Mouse (Mus musculus): ENCODE measurements around the gene Fcgr4. TPM values are rescaled to one million over a fixed set of nuclear protein-coding genes. Genes with fewer than 3 reads are reported as not detected.
A peak's percentile ranks its signal among the peaks of the same experiment; 100 is the strongest.
"Not testable (repeated sequence)": the region's sequence is repeated elsewhere in the genome, so short reads cannot be mapped to it uniquely, and the experiment has no call there.

Gene Fcgr4
- polyA plus RNA-seq, 1 experiment from 2014 or later: 1.7 TPM

DNA sequence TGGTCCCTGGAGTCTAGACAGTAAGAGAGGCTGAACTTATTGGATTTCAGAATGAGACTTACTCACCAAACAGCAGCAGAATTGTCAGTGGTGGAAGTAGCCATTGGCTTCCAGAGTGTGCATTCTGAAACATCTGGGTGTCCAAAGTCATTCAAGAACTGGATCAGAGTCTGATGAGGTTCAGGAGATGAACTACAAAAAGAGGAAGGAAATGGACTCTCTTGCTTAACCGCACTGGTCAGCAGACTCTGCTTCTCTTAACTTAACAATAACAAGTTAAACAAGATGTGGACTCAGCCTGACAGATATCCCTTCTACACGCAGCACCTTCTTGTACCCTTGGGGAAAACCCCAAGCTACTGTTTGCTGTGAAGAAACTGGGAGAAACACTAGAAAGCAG lies 40.5 kb downstream of the Fcgr4 start:
- 61% methylated on average over 2 of the region's 2 CpGs for WGBS
- no peak overlapping the region for H3K9ac ChIP-seq
- ATAC-seq (ENCODE audit: insufficient read depth, low FRiP score, low read depth): no peak
- no peaks in the 10 kb centered on the region for H3K36me3 ChIP-seq
- H3K27me3 ChIP-seq (replicated peaks): peaks cover 4% of the 10 kb centered on the region; the same call in 1 of the 2 replicates
- H3K4me2 ChIP-seq: no peak overlapping the region
- no peak overlapping the region for H3K27ac ChIP-seq
- H3K4me3 ChIP-seq (replicated peaks): no peak overlapping the region
- no peaks in the 10 kb centered on the region for H3K9me3 ChIP-seq
- no peaks in the 10 kb centered on the region for H3K4me1 ChIP-seq

DNA sequence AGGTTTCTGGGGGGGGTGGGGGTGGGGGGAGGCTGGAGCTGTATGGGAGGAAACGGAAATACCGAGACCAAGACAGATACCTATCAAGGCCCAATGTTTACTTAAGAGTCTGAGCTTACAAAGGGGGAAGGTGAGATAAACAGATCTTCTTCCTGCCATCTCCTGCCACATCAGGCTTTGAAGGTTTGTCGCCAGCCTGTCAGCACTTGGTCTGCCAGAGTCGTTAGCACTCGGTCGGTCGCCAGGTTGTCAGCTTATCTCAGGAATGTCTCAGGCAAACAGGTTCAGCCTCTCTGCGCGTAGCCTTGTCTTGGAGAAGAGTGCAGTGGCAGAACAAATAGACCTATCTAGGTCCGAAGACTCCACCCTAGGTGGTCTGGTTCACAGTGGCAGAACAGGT lies 41.7 kb downstream of the Fcgr4 start:
- Histone ChIP-seq H3K9ac (no peak overlapping the region), H3K4me3 (replicated peaks) (no peak overlapping the region), H3K4me2 (peak overlapping the region; percentile 15; the same call in 1 of the 2 replicates), H3K36me3 (no peaks in the 10 kb centered on the region), H3K27me3 (replicated peaks) (peaks cover 10% of the 10 kb centered on the region), H3K27ac (0 out of 2 replicates have a peak overlapping the region, but pooled peaks have one; percentile 26), H3K9me3 (no peaks in the 10 kb centered on the region), H3K4me1 (peaks cover 6% of the 10 kb centered on the region)
- WGBS: 21% methylated on average over 10 of the region's 10 CpGs
- ATAC-seq (ENCODE audit: insufficient read depth, low FRiP score, low read depth): no peak

DNA sequence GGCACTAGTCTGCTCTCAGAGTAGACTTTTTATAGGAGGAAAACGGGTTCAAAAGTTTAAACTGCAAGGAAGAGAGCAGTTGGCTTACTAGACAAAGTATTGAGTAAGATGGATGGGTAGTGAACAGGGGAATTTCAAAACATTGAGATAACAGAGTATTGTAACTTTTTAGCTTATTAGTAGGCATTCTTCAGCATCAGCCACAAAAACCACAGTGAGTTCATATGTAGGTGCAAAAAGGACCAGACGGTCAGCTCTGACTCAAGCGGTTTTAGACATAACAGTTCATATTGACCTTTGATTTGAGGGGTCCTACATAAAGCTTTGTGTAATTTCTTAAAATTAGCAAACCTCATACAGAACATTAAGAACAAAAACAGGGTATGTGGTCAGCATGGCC lies 42.8 kb downstream of the Fcgr4 start:
- peaks cover 16% of the 10 kb centered on the region for H3K27me3 ChIP-seq (replicated peaks)
- no peak overlapping the region for H3K9ac ChIP-seq
- H3K9me3 ChIP-seq: no peaks in the 10 kb centered on the region
- H3K4me2 ChIP-seq: no peak overlapping the region
- no peak for ATAC-seq (ENCODE audit: insufficient read depth, low FRiP score, low read depth)
- WGBS: 64% methylated on average over 3 of the region's 3 CpGs
- peaks cover 6% of the 10 kb centered on the region for H3K4me1 ChIP-seq
- no peak overlapping the region for H3K4me3 ChIP-seq (replicated peaks)
- H3K36me3 ChIP-seq: no peaks in the 10 kb centered on the region
- H3K27ac ChIP-seq: no peak overlapping the region

DNA sequence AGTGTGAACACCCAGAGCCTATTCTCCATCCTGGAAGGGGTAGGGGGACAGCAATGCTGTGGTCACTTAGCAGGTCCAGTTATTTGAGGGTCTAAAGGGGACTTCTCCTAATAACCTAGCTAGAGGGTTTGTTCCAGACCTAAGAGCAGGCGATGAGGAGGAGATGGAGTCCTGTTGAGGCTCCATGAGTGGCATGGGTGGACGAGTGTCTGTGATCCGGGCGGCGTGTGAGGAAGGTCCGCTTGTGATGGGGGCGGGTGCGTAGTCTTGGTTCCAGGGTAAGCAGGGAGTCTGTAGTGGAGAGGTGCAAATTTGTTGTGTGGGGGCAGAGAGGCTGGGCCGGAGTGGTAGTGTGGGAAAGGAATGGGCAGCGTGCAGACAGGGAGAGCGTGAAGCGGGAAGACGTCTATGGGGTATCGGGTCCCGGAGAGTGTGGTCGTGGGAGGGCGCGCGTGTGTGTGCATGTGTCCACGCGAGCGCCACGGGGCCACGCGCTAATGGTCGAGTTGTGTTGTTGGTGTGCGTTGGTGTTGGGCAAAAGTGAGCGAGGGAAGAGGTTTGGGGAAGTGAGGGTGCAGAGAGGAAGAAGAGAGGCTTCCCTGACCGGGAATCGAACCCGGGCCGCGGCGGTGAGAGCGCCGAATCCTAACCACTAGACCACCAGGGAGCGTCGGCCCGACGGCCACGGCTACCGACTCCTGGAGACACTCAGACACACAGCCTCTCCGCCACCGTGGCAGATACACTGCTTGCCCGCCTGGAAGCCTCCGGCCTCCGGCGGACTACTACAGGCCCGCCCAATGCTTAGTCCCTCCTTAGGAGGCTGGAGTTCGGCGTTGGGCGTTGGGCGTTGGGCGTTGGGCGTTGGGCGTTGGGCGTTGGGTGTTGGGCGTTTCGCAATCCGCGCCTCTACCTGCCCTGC lies 45.1 kb downstream of the Fcgr4 start:
- Histone ChIP-seq H3K27me3 (replicated peaks) (peaks cover 20% of the 10 kb centered on the region), H3K4me2 (peak overlapping the region; percentile 50), H3K4me3 (replicated peaks) (peak overlapping the region; percentile 35)
- not testable (repeated sequence) for H3K36me3 ChIP-seq, H3K9me3 ChIP-seq, H3K4me1 ChIP-seq, H3K27ac ChIP-seq, H3K9ac ChIP-seq
- peak; percentile 72 for ATAC-seq (ENCODE audit: insufficient read depth, low FRiP score, low read depth)
- 9% methylated on average over 41 of the region's 61 CpGs for WGBS

DNA sequence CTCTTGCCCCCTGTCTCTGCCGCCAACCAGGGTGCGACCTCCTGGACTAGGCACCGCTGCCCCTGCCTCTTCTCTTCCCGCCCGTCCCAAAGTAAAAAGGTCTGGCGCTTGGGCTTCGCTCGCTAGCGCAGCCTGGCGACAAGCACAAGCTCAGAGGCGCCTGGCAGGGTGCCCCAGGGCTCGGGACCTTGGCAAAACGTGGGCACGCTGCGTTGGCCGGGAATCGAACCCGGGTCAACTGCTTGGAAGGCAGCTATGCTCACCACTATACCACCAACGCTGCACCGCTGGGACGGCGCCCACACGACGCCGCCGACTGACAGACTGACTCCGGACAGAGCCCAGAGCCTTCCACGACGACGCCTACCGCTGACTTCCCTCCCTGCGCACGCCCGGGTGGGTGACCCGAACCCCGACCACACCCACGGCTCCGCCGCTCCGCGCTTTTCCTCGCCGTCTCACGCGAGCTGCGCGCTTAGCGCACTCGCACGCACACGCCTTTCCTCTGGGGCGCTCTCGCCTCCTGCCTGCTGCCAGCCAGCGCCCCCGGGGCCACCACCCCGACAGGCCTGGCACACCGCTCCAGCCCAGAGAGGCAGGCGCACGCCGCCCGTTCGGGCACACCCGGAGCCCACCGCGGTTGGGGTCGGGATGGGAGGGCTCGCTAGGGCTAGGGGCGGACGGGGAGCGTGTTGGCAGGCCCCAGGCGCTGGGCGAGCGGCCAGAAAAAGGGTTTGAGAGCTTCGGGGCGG lies 45.9 kb downstream of the Fcgr4 start, which contains the start of gene Fcgr3:
Gene Fcgr3 (minus strand): TSS at position 445 of the 752 bp plus-strand sequence.
- not testable (repeated sequence) for H3K36me3 ChIP-seq, H3K9ac ChIP-seq, H3K4me1 ChIP-seq, H3K9me3 ChIP-seq, H3K27ac ChIP-seq
- peak; percentile 62 for ATAC-seq (ENCODE audit: insufficient read depth, low FRiP score, low read depth)
- 1% methylated on average over 47 of the region's 75 CpGs for WGBS
- H3K27me3 ChIP-seq (replicated peaks): peaks cover 24% of the 10 kb centered on the region
- H3K4me2 ChIP-seq: peak within 1 kb of the TSS; percentile 50
- peak within 1 kb of the TSS; percentile 35 for H3K4me3 ChIP-seq (replicated peaks)

DNA sequence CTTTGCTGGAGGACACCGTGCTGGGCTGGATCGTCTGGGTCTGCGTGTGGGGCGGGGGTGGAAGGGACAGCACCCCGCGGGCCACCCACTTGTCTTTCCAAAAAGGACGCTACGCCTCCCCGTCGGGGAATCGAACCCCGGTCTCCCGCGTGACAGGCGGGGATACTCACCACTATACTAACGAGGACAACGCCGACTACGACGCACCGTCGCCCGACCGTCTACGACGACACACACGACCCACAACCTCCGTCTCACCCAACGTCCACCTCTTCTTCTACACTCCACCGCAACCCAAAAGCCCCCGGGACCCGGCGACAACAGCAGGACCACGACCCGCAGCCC lies 46.5 kb downstream of the Fcgr4 start:
- Histone ChIP-seq H3K27me3 (replicated peaks) (peaks cover 25% of the 10 kb centered on the region), H3K4me3 (replicated peaks) (peak overlapping the region; percentile 35), H3K4me2 (peak overlapping the region; percentile 50)
- H3K27ac ChIP-seq, H3K9me3 ChIP-seq, H3K4me1 ChIP-seq, H3K9ac ChIP-seq, H3K36me3 ChIP-seq: not testable (repeated sequence)
- ATAC-seq (ENCODE audit: insufficient read depth, low FRiP score, low read depth): peak; percentile 27
- WGBS: under 1% methylated on average over 25 of the region's 35 CpGs

DNA sequence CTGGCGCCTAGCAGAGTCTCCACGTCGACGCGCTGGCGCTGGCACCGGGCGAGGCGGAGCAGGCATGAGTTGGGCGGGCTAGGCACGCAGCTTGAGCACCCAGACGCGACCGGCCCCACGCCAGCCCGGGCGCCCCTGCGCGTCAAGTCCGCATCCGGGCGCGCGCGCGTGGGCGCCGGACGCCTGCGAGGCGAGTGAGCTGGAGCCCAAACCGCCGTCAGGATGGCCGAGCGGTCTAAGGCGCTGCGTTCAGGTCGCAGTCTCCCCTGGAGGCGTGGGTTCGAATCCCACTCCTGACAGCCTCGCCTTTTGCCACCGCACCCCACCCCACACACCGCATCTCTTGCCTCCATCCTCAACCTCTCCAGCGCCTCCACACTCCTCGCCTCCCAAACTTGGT lies 47.0 kb downstream of the Fcgr4 start:
- H3K4me3 ChIP-seq (replicated peaks): peak overlapping the region; percentile 30
- 6% methylated on average over 31 of the region's 45 CpGs for WGBS
- not testable (repeated sequence) for H3K9me3 ChIP-seq, H3K36me3 ChIP-seq, H3K9ac ChIP-seq, H3K27ac ChIP-seq, H3K4me1 ChIP-seq
- peaks cover 26% of the 10 kb centered on the region for H3K27me3 ChIP-seq (replicated peaks)
- peak overlapping the region; percentile 49 for H3K4me2 ChIP-seq
- 0 out of 2 replicates have a peak, but pooled peaks have one; percentile 2 for ATAC-seq (ENCODE audit: insufficient read depth, low FRiP score, low read depth)

DNA sequence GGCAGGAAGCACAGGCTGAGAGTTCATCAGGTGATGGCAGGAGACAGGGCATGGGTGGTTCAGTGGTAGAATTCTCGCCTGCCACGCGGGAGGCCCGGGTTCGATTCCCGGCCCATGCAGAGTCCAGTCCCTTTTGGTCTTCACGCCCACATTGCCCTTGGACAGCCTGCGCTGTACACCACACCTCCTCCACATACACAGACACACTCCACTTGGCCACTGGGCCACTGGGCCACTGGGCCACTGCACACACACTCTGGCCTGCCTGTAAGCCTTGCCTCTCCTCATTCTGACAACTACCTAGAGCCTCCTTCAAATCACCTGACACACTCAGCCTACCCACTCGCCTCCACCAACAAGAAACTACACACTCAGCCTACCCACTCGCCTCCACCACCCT lies 47.9 kb downstream of the Fcgr4 start:
- peaks cover 29% of the 10 kb centered on the region for H3K27me3 ChIP-seq (replicated peaks)
- H3K4me1 ChIP-seq; H3K9me3 ChIP-seq; H3K4me3 ChIP-seq (replicated peaks); H3K9ac ChIP-seq; H3K36me3 ChIP-seq; H3K27ac ChIP-seq; H3K4me2 ChIP-seq: not testable (repeated sequence)
- 16% methylated on average over 4 of the region's 10 CpGs for WGBS
- peak; percentile 49 for ATAC-seq (ENCODE audit: insufficient read depth, low FRiP score, low read depth)

DNA sequence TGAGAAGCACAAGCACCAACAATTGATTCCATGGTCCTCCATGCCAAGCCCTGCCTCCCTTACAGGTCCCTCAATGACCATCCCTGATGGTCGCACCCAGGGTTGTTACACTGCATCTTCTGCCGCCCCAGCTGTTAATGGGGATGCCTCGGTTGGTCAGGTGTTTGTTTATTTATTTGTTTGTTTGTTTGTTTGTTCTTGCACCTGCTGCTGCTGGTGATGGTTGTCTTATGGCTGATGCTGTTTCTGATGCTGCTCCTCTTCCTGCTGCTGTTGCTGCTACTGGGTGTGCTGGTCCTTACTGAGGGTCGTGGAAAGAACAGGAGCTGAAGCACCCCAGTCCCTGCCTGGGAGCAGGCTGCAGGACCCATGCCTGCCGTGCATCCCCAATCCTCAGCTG lies 49.2 kb downstream of the Fcgr4 start:
- H3K27ac ChIP-seq; H3K4me2 ChIP-seq; H3K9ac ChIP-seq; H3K36me3 ChIP-seq; ATAC-seq (ENCODE audit: insufficient read depth, low FRiP score, low read depth); H3K4me3 ChIP-seq (replicated peaks); H3K4me1 ChIP-seq; H3K9me3 ChIP-seq: not testable (repeated sequence)
- 49% methylated on average over 5 of the region's 5 CpGs for WGBS
- peaks cover 29% of the 10 kb centered on the region for H3K27me3 ChIP-seq (replicated peaks)

DNA sequence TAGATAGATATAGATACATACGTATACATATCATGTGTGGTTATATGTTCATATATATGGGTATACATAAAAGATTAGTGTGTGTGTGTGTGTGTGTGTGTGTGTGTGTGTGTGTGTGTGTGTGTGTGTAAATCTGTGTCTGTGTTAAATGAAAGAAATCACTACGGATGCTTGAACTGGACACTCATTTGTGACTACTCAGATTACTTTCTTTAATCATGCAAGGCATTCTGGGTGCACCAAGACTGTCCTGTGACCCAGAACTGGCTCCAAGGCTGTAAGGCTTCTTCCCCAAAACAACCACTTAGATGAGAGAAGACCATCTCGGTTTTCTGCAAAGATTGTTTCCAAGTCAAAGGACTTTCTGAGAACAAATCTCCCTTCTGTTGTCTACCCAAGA lies 50.8 kb downstream of the Fcgr4 start:
- H3K4me3 ChIP-seq (replicated peaks); ATAC-seq (ENCODE audit: insufficient read depth, low FRiP score, low read depth): not testable (repeated sequence)

DNA sequence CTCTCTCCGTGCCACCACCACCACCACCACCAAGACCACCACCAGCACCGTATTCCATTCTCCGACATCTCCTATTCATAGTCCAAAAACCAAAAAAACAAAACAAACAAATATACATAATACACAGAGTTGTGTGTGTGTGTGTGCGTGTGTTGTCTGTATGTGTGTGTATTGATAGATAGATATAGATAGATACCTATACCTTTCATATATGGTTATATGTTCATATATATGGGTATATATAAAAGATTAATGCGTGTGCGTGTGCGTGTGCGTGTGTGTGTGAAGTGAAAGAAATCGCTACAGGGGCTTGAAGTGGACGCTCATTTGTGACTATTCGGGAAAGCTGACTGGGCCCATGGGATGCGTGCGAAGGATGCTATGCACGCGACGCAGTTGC lies 52.2 kb downstream of the Fcgr4 start:
- 22% methylated on average over 16 of the region's 16 CpGs for WGBS
- ATAC-seq (ENCODE audit: insufficient read depth, low FRiP score, low read depth); H3K4me1 ChIP-seq; H3K4me3 ChIP-seq (replicated peaks); H3K36me3 ChIP-seq; H3K27ac ChIP-seq; H3K9ac ChIP-seq; H3K9me3 ChIP-seq: not testable (repeated sequence)
- Histone ChIP-seq H3K27me3 (replicated peaks) (peaks cover 24% of the 10 kb centered on the region), H3K4me2 (0 out of 2 replicates have a peak overlapping the region, but pooled peaks have one; percentile 23)

More for the DNA sequence above, 50.8 kb downstream of the Fcgr4 start:
- not testable (repeated sequence) for H3K9me3 ChIP-seq, H3K4me1 ChIP-seq, H3K36me3 ChIP-seq, H3K27ac ChIP-seq, H3K9ac ChIP-seq, H3K4me2 ChIP-seq
- WGBS: 60% methylated on average over 3 of the region's 3 CpGs
- H3K27me3 ChIP-seq (replicated peaks): peaks cover 29% of the 10 kb centered on the region

DNA sequence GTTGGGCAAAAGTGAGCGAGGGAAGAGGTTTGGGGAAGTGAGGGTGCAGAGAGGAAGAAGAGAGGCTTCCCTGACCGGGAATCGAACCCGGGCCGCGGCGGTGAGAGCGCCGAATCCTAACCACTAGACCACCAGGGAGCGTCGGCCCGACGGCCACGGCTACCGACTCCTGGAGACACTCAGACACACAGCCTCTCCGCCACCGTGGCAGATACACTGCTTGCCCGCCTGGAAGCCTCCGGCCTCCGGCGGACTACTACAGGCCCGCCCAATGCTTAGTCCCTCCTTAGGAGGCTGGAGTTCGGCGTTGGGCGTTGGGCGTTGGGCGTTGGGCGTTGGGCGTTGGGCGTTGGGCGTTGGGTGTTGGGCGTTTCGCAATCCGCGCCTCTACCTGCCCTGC lies 53.0 kb downstream of the Fcgr4 start:
- not testable (repeated sequence) for H3K4me2 ChIP-seq

More for the DNA sequence above, 53.0 kb downstream of the Fcgr4 start:
- H3K27ac ChIP-seq; H3K9ac ChIP-seq; H3K36me3 ChIP-seq; H3K4me3 ChIP-seq (replicated peaks); H3K4me1 ChIP-seq; H3K9me3 ChIP-seq: not testable (repeated sequence)
- WGBS: 0% methylated on average over 1 of the region's 35 CpGs
- ATAC-seq (ENCODE audit: insufficient read depth, low FRiP score, low read depth): peak; percentile 65
- H3K27me3 ChIP-seq (replicated peaks): peaks cover 20% of the 10 kb centered on the region
